Mouse (Mus musculus): ENCODE measurements around the gene N4bp1. TPM values are rescaled to one million over a fixed set of nuclear protein-coding genes. Genes with fewer than 3 reads are reported as not detected.

N4bp1 gene
- polyA plus RNA-seq, 1 experiment: 35.6 TPM

DNA sequence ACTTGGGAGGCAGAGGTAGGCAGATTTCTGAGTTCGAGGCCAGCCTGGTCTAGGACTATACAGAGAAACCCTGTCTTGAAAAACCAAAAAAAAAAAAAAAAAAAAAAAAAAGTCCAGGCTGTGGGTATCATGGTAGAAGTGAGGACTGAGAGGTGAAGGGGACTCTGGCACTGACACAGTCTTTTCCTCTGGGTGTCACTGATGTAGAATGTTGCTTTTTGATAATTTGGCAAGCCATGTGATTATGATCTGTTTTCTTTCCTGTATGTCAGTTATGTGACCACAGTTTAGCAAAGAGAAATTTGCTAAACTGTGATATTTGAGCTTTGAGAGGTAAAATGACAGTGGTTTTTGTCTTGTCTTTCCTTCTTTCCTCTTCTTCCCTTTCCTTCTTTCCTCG is 47.8 kb downstream of the N4bp1 start:
- TF ChIP-seq CTCF (IDR thresholded peaks at IDR 0.05; ENCODE audit: borderline replicate concordance, insufficient read depth, low read length) (no peak), POLR2A (IDR thresholded peaks at IDR 0.05; ENCODE audit: low read depth, low read length) (no peak)
- Histone ChIP-seq H3K4me1 (ENCODE audit: control insufficient read depth, insufficient read depth, low read length) (peaks cover 4% of the 10 kb centered on the region; the same call in 1 of the 2 replicates), H3K27ac (ENCODE audit: insufficient read depth, low read length) (no peak overlapping the region)

DNA sequence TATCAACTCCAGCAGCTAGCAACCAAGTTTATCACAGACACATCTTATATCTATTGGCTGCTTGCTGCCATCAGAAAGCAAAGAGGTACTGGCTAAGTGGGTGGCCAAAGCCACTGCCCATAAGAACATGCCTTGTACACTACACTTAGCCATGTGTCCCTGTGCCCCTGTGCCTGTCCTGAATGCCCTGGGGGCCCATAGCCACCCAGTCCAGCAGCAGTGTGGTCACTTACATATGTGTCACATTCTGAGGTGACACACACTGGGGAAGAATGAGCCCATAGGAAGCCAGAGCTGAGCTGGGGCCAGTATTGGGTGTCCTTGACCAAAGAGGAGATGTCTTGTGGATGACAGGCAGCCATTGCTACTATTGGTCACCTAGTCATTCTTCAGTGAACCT is 49.2 kb downstream of the N4bp1 start:
- Histone ChIP-seq H3K4me1 (ENCODE audit: control insufficient read depth, insufficient read depth, low read length) (peaks cover 4% of the 10 kb centered on the region; the same call in 1 of the 2 replicates), H3K4me3 (ENCODE audit: insufficient read depth, low read length) (no peak overlapping the region), H3K27ac (ENCODE audit: insufficient read depth, low read length) (no peak overlapping the region)
- no peak for TF ChIP-seq POLR2A (IDR thresholded peaks at IDR 0.05; ENCODE audit: low read depth, low read length)
- TF ChIP-seq CTCF (IDR thresholded peaks at IDR 0.05; ENCODE audit: borderline replicate concordance, insufficient read depth, low read length): no peak

More for the DNA sequence above, 47.8 kb downstream of the N4bp1 start:
- no peak overlapping the region for H3K4me3 ChIP-seq (ENCODE audit: insufficient read depth, low read length)

DNA sequence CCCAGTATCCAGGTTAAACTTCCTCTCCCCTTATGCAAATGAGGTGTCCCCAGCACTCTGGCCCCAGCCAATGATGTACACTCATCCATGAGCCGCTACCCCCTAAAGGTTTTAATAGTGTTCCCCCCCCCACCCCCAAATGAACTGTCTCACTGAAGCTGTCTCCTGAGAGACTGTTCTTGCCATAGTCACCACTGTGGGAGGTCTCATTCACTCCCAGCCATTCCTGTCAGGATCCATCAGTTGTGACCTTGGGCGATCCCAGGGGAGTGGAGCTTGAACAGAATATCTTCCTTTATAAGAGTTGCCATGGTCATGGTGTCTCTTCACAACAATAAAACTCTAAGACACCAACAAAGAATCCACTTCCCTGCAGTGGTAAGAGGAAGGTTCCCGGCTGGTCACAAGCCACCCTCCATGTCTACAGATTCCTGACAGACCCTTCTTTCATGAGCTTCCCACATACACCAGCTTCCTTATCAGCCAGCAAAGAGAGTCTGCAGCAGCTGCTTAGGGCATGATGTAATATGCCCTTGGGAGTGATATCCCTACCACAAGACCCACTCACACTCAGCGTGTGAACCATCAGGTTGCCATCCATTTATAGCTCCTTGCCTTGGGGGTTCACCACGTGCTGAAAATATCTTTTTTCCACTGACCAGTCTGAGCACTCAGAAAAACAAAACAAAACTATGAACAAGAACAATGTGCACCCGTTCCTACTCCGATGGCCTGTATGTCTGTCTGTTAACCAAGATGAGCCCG is 50.4 kb downstream of the N4bp1 start:
- Histone ChIP-seq H3K4me1 (ENCODE audit: control insufficient read depth, insufficient read depth, low read length) (peaks cover 4% of the 10 kb centered on the region; the same call in 1 of the 2 replicates), H3K4me3 (ENCODE audit: insufficient read depth, low read length) (no peak overlapping the region), H3K27ac (ENCODE audit: insufficient read depth, low read length) (no peak overlapping the region)
- TF ChIP-seq POLR2A (IDR thresholded peaks at IDR 0.05; ENCODE audit: low read depth, low read length): no peak
- TF ChIP-seq CTCF (IDR thresholded peaks at IDR 0.05; ENCODE audit: borderline replicate concordance, insufficient read depth, low read length): no peak

DNA sequence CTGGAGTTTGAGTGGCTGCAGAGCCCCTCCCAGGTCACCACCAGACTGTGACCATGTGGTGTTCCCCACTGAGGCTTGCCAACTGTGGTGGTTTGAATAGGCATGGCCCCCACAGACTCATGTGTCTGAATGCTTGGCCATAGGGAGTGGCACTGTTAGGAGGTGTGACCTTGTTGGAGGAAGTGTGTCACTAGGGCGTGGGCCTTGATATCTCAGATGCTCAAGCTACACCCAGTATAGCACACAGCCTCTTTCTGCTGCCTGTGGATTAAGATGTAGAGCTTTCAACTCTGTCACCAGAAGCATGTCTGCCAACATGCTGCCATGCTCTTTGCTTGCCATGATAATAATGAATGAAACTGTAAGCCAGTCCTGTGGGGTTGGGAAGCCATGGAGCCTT is 51.1 kb downstream of the N4bp1 start:
- TF ChIP-seq POLR2A (IDR thresholded peaks at IDR 0.05; ENCODE audit: low read depth, low read length): no peak
- no peak for TF ChIP-seq CTCF (IDR thresholded peaks at IDR 0.05; ENCODE audit: borderline replicate concordance, insufficient read depth, low read length)
- H3K27ac ChIP-seq (ENCODE audit: insufficient read depth, low read length): no peak overlapping the region
- H3K4me1 ChIP-seq (ENCODE audit: control insufficient read depth, insufficient read depth, low read length): peaks cover 4% of the 10 kb centered on the region; the same call in 1 of the 2 replicates
- H3K4me3 ChIP-seq (ENCODE audit: insufficient read depth, low read length): no peak overlapping the region

DNA sequence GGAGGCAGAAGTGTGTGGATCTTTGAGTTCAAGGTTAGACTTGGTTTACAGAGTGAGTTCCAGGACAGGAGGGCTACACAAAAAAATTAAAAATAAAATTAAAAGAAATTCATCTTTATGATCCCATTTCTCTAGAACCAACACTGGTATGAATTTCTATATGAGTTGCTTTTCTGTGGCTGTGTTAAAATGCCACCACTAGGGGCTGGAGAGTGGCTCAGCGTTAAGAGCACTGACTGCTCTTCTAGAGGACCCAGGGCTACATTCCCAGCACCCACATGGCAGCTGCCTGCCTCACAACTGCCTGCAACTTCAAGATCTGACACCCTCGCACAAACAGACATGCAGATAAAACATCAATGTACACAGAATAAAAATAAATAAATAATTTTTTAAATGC is 56.1 kb downstream of the N4bp1 start:
- Histone ChIP-seq H3K27ac (ENCODE audit: insufficient read depth, low read length) (no peak overlapping the region), H3K4me3 (ENCODE audit: insufficient read depth, low read length) (no peak overlapping the region), H3K4me1 (ENCODE audit: control insufficient read depth, insufficient read depth, low read length) (no peaks in the 10 kb centered on the region)
- TF ChIP-seq CTCF (IDR thresholded peaks at IDR 0.05; ENCODE audit: borderline replicate concordance, insufficient read depth, low read length) (no peak), POLR2A (IDR thresholded peaks at IDR 0.05; ENCODE audit: low read depth, low read length) (no peak)

DNA sequence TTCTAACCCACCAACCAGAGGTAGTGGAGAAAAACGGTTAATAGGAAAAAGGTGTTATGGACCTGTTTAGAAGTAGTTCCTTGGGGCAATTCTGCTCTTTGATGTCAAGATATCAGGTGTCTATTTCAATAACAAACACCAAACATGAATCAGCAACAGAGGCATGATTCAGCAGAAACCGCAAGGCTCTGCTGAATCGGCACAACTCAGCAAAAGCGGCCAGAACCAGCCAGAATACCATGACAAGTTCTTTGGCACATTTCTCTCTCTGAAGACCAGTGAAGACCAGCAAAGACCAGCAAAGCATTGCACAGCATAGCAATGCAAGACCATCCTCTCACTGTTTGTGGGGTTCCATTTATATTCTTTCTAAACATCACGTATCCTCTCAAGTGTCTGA is 57.9 kb downstream of the N4bp1 start:
- no peak overlapping the region for H3K4me3 ChIP-seq (ENCODE audit: insufficient read depth, low read length)
- H3K4me1 ChIP-seq (ENCODE audit: control insufficient read depth, insufficient read depth, low read length): no peaks in the 10 kb centered on the region
- TF ChIP-seq CTCF (IDR thresholded peaks at IDR 0.05; ENCODE audit: borderline replicate concordance, insufficient read depth, low read length) (no peak), POLR2A (IDR thresholded peaks at IDR 0.05; ENCODE audit: low read depth, low read length) (no peak)
- H3K27ac ChIP-seq (ENCODE audit: insufficient read depth, low read length): no peak overlapping the region

DNA sequence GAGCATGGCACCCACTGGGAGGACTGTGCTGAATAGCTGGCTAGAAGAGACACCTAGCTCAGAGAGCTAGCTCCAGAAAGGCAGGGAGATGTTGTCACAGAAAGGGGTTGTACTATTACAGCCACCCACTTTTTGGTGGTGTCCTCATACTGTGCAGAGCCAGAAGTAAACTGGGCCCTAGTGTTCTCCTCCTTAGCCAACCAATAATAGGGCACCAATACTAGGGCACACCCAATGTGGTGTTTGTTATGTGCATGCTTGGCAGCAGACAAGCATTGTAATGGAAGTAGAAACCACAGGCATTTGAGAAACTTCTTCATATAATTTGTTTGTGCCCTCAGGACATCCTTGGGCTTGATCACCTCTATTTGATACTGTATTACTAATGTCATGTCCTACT is 58.5 kb downstream of the N4bp1 start:
- Histone ChIP-seq H3K27ac (ENCODE audit: insufficient read depth, low read length) (no peak overlapping the region), H3K4me3 (ENCODE audit: insufficient read depth, low read length) (no peak overlapping the region), H3K4me1 (ENCODE audit: control insufficient read depth, insufficient read depth, low read length) (no peaks in the 10 kb centered on the region)
- TF ChIP-seq CTCF (IDR thresholded peaks at IDR 0.05; ENCODE audit: borderline replicate concordance, insufficient read depth, low read length) (no peak), POLR2A (IDR thresholded peaks at IDR 0.05; ENCODE audit: low read depth, low read length) (no peak)

DNA sequence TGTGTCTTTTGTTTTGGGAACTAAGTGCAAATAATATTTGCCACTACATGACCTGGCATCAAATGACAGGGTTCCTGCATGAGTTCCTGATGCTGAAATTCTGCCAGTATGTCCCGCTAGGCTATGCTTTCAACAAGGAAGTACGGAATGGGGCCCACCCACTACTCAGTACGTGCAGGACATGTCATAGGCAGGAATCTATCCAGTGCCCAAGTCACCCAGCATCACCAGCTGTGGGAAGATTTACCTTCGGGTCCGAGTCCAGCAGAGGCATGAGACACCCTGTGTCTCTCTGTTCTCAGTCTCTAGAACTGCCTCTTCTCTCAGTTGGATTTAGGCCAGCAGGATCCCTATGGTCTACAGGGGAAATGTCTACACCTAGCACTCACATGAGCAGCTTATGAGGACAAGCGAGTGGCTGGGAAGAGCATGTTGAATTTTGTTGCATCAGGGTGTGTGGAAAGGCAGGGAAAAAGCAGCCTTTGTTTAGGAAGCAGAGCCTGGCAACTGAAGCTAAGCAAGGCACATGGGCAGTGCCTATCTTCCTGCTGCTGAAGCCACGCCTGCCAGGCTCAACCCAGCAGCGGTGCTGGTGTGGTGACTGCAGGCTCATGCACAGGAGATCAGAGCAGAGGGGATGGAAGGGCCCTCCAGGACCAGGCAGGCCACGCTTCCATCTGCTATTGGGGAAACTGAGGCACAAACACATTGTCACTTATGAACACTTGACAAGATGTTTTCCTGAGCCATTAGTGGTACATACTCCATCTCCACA is 59.2 kb downstream of the N4bp1 start:
- H3K27ac ChIP-seq (ENCODE audit: insufficient read depth, low read length): no peak overlapping the region
- no peak overlapping the region for H3K4me3 ChIP-seq (ENCODE audit: insufficient read depth, low read length)
- no peaks in the 10 kb centered on the region for H3K4me1 ChIP-seq (ENCODE audit: control insufficient read depth, insufficient read depth, low read length)
- TF ChIP-seq POLR2A (IDR thresholded peaks at IDR 0.05; ENCODE audit: low read depth, low read length) (no peak), CTCF (IDR thresholded peaks at IDR 0.05; ENCODE audit: borderline replicate concordance, insufficient read depth, low read length) (no peak)

DNA sequence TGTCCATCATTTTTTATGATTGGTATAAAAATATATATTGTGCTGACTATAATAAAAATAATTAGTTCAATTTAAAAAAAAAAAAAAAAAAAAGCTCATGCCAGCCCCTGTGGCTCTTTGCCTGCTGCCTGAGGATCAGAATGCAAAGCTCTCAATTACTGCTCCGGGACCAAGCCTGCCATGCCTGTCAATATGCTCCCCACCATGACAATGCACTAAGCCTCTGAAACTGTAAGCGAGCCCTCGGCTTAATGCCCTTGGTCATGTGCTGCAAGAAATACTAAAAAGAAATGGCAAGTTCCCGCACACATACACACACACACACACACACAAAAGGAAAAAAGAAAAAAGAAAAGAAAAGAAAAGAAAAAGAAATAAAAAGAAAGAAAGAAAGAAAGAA is 60.3 kb downstream of the N4bp1 start:
- Histone ChIP-seq H3K4me3 (ENCODE audit: insufficient read depth, low read length) (no peak overlapping the region), H3K4me1 (ENCODE audit: control insufficient read depth, insufficient read depth, low read length) (peaks cover 6% of the 10 kb centered on the region), H3K27ac (ENCODE audit: insufficient read depth, low read length) (no peak overlapping the region)
- TF ChIP-seq CTCF (IDR thresholded peaks at IDR 0.05; ENCODE audit: borderline replicate concordance, insufficient read depth, low read length) (no peak), POLR2A (IDR thresholded peaks at IDR 0.05; ENCODE audit: low read depth, low read length) (no peak)

DNA sequence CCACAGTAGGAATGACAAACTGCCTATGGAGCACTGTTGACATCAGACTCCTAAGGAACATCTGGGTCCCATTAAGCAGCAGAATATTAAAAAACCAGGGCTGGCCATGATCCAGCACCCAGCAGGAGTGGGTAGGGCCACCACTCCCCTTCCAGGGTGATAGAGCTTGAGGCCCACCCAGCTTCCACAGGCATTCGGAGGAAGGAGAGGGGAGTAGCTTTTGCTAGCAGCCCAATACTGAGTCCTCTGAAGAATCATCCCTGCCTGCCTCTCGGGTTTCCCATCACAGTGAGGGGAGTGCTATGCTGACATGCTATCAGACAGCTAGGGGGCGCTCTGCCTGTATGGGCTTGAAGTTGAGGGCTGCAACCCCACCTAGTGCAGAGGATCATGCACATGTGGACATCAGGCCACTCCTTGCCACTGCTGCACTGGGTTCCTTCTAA is 64.3 kb downstream of the N4bp1 start:
- no peak for TF ChIP-seq POLR2A (IDR thresholded peaks at IDR 0.05; ENCODE audit: low read depth, low read length)
- TF ChIP-seq CTCF (IDR thresholded peaks at IDR 0.05; ENCODE audit: borderline replicate concordance, insufficient read depth, low read length): peak; percentile 83
- Histone ChIP-seq H3K4me1 (ENCODE audit: control insufficient read depth, insufficient read depth, low read length) (peaks cover 10% of the 10 kb centered on the region), H3K27ac (ENCODE audit: insufficient read depth, low read length) (no peak overlapping the region), H3K4me3 (ENCODE audit: insufficient read depth, low read length) (no peak overlapping the region)
